Mouse (Mus musculus) adrenal gland, postnatal 14 days (tissue): Measurements from ENCODE around the gene 1810046K07Rik. TPM values are rescaled to one million over a fixed set of nuclear protein-coding genes. Genes with fewer than 3 reads are reported as not detected.
A peak's percentile ranks its signal among the peaks of the same experiment; 100 is the strongest.

Experiments used
- DNase-seq: peaks from one replicate; pipeline ENCODE4 v3.0.0; 2021; ENCODE audit warnings: mixed read lengths
- total RNA-seq: library from RNA; stranded (reverse); gene quantifications from 2 replicates; pipeline ENCODE4 v1.2.3, GENCODE M21; 2021

The 1810046K07Rik gene
- total RNA-seq, 1 experiment from 2014 or later, result 1.0 TPM

DNA sequence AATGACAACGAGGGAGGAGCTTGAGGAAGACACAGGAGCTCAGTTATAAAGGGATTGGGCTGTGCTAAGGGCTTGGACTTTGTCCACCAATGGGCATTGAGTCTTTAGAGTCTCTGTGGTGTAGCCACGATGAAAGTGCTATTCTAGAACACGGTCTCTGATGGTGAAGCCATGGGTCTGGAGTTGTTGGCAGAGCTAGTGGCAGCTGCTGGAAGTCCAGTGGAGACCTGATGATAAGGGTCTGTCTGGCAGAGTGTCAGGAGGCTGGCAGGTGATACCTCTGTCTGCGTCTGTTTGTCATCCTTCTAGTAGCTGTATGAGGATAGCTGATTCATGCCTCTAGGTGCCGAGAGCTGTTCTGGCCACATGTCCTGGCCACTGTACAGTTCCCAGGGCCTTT is 24.7 kb downstream of the 1810046K07Rik start:
- DNase-seq, result no peak

DNA sequence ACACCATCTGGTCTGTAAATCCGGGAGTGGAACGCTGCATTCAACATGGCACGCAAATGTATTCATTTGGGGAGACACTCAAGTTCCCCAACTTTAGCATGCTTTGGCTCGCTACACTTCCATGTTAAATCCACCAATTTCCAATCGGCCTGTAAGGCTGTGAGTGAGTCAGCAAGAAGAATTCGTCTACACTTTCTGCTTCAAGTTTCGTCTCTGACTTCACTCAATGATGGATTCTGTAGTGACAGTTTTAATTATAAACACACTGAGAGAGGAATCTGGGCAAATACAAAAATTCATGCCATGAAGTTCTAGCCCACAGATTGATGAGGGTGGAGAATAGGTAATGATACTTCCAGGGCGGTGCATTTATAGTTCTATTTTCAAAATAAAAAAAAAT is 35.2 kb downstream of the 1810046K07Rik start:
- DNase-seq, result no peak

DNA sequence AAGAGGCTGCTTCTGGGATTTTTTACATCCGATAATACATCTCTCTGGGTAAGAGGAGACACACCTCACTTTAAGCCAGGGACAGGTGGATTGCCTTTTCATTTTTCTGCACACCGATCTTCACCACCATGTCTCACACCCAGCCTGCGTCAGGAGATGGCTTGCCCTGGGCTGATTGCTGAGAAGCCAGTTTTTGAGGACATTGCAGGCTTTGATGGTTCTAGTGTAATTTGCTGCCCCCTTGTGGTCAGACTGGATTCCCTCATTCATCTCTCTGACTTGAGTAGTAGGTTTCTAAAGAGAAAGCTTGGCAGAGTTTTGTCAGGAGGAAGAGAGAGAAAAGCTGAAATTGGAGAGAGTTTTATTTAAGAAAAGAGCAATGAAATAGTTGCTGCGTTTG is 36.0 kb downstream of the 1810046K07Rik start:
- peak; percentile 83 for DNase-seq

DNA sequence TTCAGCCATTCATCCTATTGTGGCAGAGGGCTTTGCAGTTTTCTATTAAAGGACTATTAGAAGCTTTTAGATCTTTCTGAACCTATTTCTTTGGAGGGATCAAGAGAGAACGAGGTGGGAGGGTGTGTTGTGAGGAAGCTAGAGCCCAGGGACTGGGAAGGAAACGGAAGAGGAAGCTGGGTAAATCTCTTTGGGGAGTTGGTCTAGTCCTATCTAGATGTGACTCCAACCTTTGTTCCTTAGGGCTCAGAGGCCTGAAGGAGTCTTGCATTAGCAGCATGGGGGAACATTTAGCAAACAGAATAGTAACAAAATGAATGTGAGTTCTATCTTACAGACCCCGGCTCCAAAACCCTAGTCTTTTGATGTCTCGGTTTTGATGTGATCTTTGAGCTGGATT is 37.7 kb downstream of the 1810046K07Rik start:
- DNase-seq, result no peak

DNA sequence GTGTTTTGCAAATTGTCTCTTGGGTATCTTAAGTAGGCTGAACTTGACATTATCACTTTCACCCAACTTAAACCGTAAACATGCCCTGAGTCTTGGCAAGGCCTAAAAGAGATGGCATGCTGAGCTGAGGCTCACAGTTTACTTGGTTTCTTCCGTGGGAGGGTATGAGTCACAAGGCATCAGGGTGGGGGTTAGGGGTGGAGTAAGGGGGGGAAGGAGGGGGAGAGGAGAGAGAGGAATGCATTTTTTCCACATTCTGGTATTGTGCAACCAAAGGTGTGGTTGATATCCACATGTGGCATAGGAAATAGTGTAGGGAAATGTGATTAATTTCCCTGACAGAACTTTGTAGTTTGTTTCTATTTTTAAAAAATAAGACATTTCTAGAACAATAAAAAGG is 42.6 kb downstream of the 1810046K07Rik start:
- DNase-seq, result peak; percentile 22

DNA sequence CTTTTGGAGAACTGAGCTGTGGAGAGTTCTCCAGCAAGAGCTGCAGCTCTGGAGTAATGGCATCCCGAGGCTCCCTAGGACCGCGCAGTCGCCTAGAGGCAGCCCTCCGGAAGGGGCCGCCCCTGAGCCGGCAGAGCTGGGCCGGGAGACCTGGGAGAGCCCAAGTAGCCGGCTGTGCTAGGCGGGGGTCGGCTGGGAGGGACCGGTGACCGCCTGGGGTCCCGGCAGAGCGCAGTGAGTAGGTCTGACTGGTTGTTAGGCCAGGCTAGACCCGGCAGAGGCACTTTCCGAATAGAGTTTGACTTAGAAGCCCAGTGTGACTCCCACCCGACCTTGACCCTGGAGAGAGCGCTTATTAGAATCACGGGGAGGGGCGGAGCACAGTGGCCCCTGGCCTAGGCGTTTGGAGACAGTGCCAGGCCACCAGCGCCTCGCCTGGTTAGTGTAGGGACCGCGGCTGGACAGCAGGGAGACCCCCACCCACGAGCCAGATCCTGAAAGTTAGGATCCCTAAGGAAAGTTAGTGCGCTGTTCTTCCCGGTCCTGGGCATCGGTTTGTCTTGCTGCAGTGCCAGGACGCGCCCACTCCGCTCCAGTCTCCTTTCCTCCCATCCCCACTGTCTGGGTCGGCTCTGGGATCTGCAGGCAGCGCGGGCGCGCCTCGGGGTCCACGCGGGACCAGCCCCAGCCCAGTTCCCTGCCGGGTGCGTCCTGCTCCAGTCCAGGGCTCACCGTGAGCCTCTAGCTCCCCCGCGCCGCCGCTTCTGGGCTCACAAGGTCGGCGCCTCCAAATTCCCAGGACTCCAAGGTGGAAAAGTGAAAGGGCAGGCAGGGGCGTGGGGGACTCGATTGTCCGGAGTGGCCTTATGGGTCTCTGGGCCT is 50.0 kb downstream of the 1810046K07Rik start, which contains the start of gene Colca2:
Colca2 (minus strand) TSS at position 70 of the 882 bp plus-strand sequence.
- peak; percentile 90 for DNase-seq

DNA sequence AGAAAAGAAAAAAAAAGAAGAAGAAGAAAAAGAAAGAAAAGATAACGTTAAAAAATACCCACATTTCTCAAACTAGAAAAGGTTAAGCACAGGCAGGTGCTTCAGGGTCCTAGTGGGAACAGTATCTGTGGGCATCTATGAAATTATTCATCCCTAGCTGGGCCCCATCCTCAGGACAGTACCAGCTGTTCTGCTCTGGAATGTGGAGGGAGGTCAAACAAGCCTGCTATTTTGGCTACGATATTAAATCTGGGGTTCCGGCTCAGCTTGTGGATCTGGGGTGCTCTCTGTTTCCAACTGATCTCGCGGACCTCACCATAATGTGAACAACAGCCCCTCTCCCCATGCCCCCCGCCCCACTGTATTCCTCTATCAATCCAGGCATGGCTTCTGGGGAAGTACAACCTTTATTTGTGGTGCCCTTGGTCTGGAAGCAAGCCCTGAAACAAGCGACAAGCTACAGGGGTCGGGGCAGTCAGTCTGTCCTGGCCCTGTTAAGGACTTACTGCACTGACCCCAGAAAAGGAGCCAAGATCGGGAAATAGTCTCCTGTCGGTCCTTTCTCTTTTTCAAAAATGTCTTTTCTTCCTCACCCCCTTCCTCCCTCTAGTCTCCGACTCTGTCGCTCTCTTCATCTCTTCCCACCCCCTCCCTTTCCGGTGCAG is 50.8 kb downstream of the 1810046K07Rik start:
- no peak for DNase-seq

DNA sequence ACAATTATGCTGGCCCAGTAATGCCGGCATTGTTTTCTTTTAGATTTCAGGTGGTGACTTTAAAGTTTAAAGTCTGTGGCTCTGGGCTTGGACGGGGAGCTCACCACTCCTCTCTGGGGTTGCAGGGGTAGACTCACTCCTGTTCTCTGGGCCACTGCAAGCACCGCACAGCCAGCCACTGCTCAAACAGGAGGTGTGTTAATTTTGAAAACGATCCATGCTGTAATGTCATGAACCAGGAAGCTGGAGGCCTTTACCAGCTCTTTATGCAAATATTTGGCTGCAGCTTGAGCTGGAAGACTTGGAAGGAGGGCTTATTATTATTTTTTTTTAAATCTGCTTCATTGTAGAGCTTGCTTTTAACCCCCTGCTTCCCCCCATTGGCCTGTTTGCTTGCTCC is 54.0 kb downstream of the 1810046K07Rik start:
- DNase-seq, result peak; percentile 27

DNA sequence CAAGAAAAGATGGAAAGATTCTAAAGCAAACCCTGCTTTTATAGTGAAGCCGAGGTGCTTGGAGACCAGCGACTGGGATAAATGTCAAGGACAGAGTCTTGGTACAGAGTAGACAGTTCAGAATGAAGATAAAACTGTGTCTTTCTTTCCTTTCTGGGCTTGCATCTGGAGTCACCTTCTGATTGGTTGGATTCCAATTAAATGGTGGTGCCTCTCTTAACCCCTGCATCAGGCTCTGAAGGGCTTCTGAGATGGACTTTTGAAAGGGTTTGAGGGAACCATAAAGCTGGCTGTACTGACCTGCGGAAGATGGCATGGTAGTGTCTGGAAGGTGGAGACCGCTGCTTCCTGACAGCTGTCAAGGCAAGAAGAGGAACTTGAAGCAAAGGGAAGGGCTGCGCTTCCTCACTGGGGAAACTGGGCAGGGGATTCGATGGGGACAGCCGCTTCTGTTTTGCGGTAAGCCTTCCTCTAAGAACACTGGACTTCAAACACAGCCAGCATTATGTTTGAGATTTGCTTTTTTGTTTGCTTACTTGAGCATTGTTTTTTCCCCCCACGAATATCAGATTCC is 55.0 kb downstream of the 1810046K07Rik start:
- DNase-seq, result peak; percentile 30

DNA sequence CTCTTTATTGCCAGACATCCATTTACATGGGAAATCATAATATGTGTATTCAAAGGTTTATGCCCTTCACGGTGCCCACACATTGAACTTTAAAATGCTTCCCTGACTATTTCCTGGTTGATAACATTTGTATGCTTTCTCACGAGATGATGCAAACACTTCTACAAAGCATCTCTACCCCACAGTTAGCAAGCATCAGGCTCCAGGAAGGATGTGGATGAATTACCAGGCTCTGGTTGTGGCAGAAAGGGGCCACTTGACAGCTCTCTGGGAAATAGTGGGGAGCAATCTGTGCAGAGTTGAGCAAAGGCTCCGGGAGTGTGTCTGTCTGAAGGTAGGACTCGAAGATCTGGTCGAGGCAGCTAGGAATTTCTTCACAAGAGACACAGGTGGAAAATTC is 56.6 kb downstream of the 1810046K07Rik start:
- no peak for DNase-seq

DNA sequence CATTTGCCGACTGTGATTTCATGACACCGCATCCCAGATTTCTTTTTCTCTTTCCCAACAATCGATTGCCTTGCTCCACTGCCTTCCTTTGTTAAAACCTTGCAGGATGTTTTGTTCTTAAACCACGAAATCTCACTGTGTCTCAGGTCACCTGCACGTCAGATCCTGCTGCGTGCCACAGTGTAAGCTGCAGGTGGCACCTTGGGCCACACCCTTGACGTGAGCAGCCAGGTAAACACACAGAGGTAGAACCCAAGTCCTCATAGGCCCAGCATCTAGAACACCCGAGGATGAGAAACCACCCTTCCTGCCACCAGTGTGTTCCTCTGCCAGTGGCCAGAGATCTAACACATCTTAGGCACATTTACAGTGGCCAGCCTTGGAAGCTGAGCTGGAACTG is 57.6 kb downstream of the 1810046K07Rik start:
- no peak for DNase-seq

DNA sequence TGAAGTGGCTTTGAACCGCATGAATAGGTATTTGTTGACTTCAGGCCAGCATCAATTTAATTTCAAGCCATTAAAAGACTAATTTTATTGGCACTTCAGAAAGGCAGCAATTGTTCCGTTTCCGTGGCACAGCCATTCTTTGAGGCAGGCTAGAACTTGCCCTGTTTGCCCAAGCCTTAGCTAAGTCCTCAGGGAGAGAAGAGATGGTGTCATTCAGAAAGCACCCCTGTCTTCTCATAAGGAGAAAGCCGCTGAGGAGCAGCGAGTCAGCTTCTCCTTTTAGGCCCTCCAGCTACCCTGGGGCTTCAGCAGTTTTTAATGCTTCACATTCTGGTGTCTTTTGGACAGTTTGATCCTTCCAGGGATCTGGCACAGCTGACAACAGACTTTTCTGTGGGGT is 59.9 kb downstream of the 1810046K07Rik start:
- no peak for DNase-seq

DNA sequence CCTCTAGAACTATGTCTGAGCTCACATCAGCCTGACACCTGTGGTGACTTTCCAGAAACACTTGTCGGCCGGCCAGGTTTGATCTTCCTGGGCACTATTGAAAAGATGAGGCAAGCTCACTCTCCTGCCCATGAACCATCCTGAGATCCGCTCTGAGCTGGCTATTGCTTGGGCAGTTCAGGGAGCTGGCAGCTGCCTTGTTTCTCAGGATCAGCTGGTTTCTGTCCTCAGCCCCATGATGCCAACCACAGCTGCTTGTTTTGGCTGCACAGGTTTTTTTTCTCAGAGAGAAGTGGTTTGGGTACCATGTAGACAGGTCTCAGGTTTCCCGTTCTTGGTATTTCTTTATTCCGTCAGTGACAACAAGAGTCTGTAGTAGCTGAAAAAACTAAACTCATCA is 70.3 kb downstream of the 1810046K07Rik start:
- DNase-seq, result no peak

DNA sequence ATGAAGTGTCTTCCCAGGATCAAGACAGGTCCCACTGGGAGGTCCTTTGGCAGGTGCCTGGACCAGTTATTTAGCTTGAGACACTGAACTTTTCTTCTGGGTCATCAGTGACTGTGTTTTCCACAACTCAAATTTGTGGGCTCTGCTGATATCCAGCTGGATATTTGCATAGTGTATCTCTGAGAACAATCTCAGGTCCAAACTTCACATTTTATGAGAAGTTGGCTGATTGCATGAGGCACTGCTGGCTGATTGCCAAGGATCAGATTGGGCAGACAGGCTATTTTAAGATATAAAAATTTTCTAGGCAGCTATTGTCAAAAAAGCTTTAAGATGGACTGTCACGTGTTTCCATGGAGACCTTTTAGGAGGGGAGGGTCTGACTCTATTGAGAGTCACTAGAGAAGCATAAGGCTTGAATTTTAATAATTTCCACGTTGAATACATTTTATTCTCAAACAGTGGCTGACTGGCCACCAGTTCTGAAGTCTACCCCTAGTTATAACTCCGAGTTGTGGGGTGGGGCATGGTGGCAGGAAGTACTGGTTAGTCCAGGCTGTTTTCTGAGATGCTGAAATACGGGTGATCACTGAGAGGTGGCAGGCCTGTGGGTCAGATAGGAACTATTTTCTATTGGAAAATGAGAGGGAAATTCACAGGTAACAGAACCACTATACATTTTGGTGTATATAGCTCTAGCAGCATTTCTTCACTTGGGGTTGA is 71.8 kb downstream of the 1810046K07Rik start:
- peak; percentile 44 for DNase-seq

Other genes starting within 250 kb of the 1810046K07Rik start
- not detected in 2 replicates for gene 4833427G06Rik, start 226.8 kb downstream of the 1810046K07Rik start, total RNA-seq
- not detected in 2 replicates for gene Gm32742, start 163.4 kb downstream of the 1810046K07Rik start, total RNA-seq
- 1.6 and 7.5 TPM in 2 replicates for gene Pou2af1, start 115.2 kb downstream of the 1810046K07Rik start, total RNA-seq
- 2.9 and 5.4 TPM in 2 replicates for gene Colca2, start 50.3 kb downstream of the 1810046K07Rik start, total RNA-seq